Mouse (Mus musculus) NIH3T3 (cell line): ENCODE measurements around the gene Slc37a2.

ENCODE experiments used
- DNase-seq: peaks from one replicate; pipeline ENCODE4 v3.0.0-alpha.2; 2012; ENCODE audit warnings: low read depth

The Slc37a2 gene

DNA sequence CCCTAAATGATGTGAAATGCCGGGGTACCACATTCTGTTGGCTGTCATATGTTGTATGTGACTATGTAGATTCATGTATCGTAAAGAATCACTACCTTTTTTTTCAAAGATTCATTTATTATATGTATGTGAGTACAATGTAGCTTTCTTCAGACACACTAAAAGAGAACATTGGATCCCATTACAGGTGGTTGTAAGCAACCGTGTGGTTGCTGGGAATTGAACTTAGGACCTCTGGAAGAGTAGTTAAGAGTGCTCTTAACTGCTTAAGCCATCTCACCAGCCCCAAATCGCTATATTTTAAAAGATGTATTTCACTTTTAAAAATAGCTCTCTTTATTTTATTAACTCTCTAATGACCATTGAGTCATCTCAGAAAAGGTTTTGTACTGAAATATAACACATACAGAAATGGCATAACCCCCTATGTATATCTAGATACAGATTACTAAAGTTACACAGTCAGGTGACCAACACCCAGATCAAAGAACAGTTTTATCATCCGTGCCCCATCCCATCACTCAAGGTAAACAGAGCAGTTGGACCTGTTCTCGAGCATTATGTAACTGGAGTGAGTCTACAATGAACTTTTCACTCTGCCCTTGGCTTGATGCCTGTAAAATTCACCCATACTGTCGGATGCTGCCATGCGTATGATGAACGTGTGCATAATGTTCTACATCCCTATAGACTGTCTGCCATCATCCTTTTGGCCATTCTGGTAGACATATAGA lies 41.0 kb downstream of the Slc37a2 start:
- no peak for DNase-seq

DNA sequence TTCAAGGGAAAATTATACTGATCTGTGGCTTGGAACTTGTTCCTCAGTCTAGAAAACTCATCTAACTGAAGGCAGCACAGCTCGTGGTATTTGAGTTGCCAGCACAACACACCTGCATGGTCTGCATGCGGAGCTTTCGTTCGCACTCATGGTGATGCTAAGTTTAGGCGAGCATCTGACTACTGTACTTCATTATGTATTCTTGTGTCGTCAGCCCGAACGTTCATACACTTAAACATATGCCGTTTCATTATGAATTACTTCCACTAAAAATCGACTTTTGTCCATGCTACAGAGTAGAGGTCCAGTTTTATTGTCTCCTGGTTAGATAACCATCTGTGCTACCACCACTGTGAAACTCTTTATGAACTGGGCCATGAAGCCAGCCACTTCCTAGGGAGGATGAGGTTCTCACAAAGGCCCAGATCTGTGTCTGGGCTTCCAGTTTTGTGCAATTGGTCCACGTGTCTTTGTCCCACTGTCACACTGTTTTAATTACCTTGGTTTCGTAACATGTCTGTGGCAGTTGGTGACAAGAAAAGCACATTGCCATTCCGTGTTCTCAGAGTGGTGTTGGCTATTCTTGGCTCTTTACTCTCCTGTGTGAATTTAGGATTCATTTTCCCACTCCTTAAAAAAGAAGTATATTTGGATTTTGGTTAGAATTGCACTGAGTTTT lies 42.3 kb downstream of the Slc37a2 start:
- DNase-seq, result no peak

DNA sequence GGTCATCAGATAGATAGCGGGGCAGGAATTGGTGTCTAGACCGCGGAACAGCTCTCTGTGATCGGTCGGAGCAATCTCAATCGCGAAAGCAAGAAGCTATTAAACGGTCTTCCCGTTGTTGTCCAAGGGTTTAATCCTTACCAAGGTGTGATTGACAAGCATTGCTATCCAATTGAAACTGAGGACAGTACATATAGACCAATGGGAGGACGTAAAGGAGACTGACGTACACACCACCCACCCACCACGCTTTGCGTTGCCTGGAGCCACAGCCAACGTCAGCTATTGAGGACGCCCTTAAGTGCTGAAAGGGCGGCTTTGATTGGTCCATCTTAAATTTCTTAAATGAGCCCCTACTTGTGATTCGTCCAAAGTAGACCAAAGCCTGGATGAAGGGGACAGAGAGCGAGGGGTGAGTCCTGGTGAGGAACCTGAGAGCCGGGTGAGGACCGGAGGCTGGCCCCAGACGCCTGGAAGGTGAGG lies 47.6 kb downstream of the Slc37a2 start, which contains the start of gene Tmem218:
Tmem218 (plus strand) TSS at position 295 of the 483 bp plus-strand sequence.
- peak; percentile 97 for DNase-seq

- DNase-seq, result no peak
Observed at GRCm38 (mm10) chr9:37203884-37204283, 51.7 kb downstream of the Slc37a2 start.

- no peak for DNase-seq
Observed at GRCm38 (mm10) chr9:37200414-37200813, 55.1 kb downstream of the Slc37a2 start.

GRCm38 (mm10) chr9:37197067-37197466 lies 58.5 kb downstream of the Slc37a2 start:
- DNase-seq, result no peak

DNA sequence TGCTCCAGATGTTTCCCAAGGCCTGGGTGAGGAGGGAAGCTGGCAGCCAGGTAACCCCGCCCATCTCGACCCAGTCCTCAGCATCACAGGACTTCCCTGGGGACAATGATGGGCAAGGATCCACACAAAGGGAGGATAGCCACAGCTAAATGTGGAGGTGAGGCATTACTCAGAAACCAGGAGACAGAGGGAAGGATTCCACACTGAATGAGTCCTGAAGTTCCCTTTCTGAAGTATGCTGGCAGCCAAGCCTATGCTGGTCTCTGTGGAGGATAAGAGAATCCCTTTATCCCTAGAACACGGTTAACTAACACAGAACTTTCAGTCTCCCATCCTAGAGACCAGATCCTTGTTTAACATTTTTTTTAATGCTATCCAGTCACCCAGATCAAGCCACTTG lies 67.5 kb downstream of the Slc37a2 start:
- no peak for DNase-seq

GRCm38 (mm10) chr9:37187407-37187806 lies 68.1 kb downstream of the Slc37a2 start:
- DNase-seq, result no peak

DNA sequence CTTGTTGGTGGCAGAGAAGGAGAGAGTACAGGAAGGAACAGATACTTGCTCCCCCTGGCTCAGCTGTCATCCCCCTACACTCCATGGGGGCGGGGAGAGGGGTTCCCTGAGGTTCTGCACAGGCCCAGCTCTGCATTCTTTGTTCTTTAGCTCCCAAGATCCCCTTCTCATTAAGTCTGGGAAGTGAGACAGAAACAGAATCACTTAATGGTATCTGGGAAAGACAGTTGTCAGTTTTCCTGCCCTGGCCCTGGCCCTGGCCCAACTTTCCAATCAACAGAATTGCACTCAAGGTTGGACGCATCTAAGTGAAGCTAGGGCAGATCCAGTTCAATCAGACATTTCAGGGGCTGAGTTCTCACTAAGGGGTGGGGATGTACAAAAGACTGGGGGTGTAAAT lies 72.4 kb downstream of the Slc37a2 start:
- DNase-seq, result no peak

GRCm38 (mm10) chr9:37181596-37181995 lies 73.9 kb downstream of the Slc37a2 start:
- DNase-seq, result no peak

DNA sequence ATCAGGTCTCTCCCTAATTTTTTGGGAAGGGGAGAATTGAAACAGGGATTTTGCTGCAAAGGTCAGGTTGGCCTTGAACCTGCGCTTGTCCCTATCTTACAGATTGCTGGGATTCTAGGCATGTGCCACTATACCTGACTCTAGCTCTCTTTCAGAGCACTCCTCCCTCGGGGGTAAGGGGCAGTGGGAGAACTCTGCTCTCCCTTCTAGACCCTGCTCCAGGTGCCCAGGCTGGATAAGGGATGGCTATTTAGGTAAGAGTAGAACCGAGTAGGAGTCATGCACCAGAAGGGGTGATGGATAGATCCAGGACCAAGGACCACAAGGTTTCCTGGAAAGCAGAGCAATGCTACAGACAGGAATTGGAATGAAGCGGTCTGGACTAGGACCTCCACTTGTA lies 75.9 kb downstream of the Slc37a2 start:
- DNase-seq, result no peak

DNA sequence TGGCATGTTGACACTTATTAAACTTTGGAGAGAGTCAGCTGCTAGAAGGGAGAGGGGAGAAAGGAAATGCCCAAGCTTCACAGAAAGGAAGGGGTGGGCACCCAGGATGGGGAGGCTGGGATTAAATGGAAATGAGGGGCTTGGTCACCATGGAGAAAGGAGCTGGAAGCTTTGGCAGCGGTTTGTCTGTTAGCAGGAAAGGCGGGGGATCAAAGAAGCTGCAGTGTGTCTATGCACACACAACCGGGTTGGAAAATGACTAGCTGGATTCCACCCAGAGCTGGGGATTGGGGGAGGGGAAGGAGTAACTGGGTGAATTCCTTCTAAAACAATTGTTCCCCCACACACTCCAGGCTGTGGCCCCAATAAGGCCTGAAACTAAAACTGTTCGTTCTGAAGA lies 76.6 kb downstream of the Slc37a2 start:
- DNase-seq, result no peak
